Mouse (Mus musculus) testis, adult 2 months (tissue): Measurements from ENCODE around the gene Fam189b.

Experiments used
- CTCF ChIP-seq: fragments of 200-500 bp; IDR thresholded peaks from 2 replicates; pipeline ENCODE4 v1.5.1; 2012; ENCODE audit warnings: low read depth, mild to moderate bottlenecking, inconsistent platforms, low read length, moderate library complexity; ENCODE audit not compliant: control insufficient read depth, insufficient read depth, insufficient replicate concordance
- POLR2A ChIP-seq: fragments of 200-500 bp; IDR thresholded peaks from 2 replicates; pipeline ENCODE4 v1.6.1; 2012; ENCODE audit warnings: low read depth, mild to moderate bottlenecking, inconsistent platforms, low read length, moderate library complexity; ENCODE audit not compliant: control insufficient read depth

DNA sequence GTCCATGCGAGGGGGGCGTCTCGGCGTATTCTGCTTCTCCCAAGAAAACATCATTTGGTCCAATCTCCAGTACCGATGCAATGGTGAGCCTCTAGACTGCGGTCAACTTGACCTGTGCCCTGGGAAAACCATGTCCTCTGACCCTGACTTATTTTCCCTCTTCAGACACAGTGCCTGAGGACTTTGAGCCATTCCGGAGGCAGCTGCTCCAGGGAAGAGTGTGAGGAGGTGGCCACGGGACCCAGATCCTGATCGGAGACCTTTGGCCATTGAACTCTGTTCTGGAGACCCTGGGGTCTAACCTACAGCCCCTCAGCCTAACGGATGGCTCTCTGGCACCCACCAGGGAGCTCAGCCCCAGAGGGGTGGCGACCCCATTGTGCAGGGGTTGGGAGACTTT lies 43.4 kb downstream of the Fam189b start:
- TF ChIP-seq CTCF (no peak), POLR2A (no peak)
